Mouse (Mus musculus) liver, postnatal 0 days (tissue): Measurements from ENCODE around the gene Cbx7.

Source experiments
- CTCF ChIP-seq: sonication (generic); IDR thresholded peaks from 2 replicates; pipeline ENCODE4 v1.5.1; 2016; ENCODE audit warnings: antibody characterized with exemption, low read depth
- EP300 ChIP-seq: IDR thresholded peaks from 2 replicates; pipeline ENCODE4 v1.6.1; 2016; ENCODE audit warnings: antibody characterized with exemption, low read depth, mild to moderate bottlenecking

DNA sequence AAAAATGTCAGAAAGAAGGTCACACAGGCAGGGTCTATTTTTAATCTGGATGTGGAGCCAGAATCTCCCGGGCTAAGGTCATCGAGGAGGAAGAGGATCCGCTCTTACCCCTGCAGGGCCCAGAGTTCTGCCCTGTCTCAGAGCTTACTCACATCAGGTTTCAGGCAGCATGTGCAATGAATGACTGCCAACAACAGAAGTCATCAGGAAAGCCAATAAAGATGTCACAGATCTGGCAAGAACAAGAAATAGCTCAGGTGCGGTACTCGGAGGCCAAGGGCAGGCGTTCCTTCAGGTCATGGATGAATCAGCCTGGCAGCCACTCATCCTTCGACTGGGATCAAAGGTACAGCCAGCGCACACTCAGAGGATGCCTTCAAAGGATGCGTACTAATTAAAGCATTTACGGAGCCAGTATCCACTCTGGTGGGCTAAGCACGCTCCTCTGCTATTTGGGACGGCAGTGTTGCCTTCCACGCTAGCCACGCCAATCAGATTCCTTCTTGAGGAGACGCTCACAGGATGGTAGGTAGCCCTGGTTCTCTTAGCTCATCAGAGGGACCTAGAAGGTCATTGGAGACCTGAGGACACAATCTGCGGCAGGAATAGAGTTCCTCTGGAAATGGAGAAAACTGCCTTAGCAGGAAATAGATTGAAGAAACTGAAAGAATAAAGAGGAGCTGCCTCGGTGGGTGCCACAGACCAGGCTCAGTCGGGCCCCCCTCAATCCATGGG lies 95.5 kb downstream of the Cbx7 start:
- TF ChIP-seq CTCF (no peak), EP300 (no peak)
